11 mouse cellular contexts compared by ENCODE assay signal in the genomic region with DNA sequence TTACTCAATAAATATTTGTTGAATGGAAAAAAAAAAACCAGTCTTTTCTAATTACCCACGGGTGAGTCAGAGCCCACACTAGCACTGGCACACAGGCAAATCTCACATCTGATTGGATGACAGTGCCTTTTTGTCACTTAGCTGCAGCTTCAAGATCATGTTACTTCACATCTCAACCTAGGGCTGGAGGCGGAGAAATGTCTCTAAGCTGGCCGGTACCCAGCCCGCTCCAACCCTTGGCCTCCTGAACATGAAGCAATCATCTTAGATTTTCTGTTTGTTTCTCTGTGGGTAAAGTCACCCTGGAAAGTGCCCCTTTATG.
DNase-seq lines count a peak whose midpoint lies in the region; ATAC-seq and TF ChIP-seq lines count a peak whose summit lies in the region.
"Had no signal": no experiment of that assay in that cellular context is flagged by ENCODE, and none has a peak within 500 bp of the region (broad histone marks: within the 10 kb centered on the region; RNA-seq: fewer than 3 reads in every experiment).

No protein-coding gene starts in this region.

- 40% methylated on average over 4 of the region's 4 CpGs for WGBS in hindbrain, embryonic 10.5 days
- 34% methylated on average over 4 of the region's 4 CpGs for WGBS in hindbrain, postnatal 0 days

- no peak overlapping the region for H3K4me3 ChIP-seq in hindbrain, embryonic 10.5 days
- no peak overlapping the region for H3K4me3 ChIP-seq in hindbrain, postnatal 0 days (ENCODE audit: low read length)
- H3K4me3 ChIP-seq in E14TG2a.4 (replicated peaks; ENCODE audit: low read length): peak overlapping the region; percentile 49
- H3K4me3 ChIP-seq: layer of hippocampus, adult 2 months; limb, embryonic 15.5 days had no signal

- H3K9me3 ChIP-seq in hindbrain, embryonic 10.5 days: no peaks in the 10 kb centered on the region
- H3K9me3 ChIP-seq in hindbrain, postnatal 0 days (ENCODE audit: low read length): no peaks in the 10 kb centered on the region
- peaks cover 8% of the 10 kb centered on the region for H3K9me3 ChIP-seq in E14TG2a.4 (ENCODE audit: low read length)
- H3K9me3 ChIP-seq: limb, embryonic 15.5 days had no signal

- TF ChIP-seq CTCF in hindbrain, postnatal 0 days (IDR thresholded peaks at IDR 0.05; ENCODE audit: low read depth): no peak
- TF ChIP-seq CTCF in E14TG2a.4 (conservative IDR thresholded peaks at IDR 0.05; ENCODE audit: low read length): no peak

- no peak overlapping the region for H3K4me2 ChIP-seq in hindbrain, postnatal 0 days (ENCODE audit: low read depth, low read length)
- H3K4me2 ChIP-seq: limb, embryonic 15.5 days had no signal

- peaks cover 17% of the 10 kb centered on the region for H3K4me1 ChIP-seq in hindbrain, embryonic 10.5 days (replicated peaks)
- H3K4me1 ChIP-seq in hindbrain, postnatal 0 days (ENCODE audit: insufficient read depth, low read length): no peaks in the 10 kb centered on the region
- H3K4me1 ChIP-seq in E14TG2a.4 (replicated peaks; ENCODE audit: low read depth, low read length): peaks cover 75% of the 10 kb centered on the region

- peak overlapping the region; percentile 78; the same call in 1 of the 2 replicates for H3K27ac ChIP-seq in hindbrain, embryonic 10.5 days
- no peak overlapping the region for H3K27ac ChIP-seq in hindbrain, postnatal 0 days
- H3K27ac ChIP-seq: layer of hippocampus, adult 2 months; limb, embryonic 15.5 days had no signal

- no peaks in the 10 kb centered on the region for H3K27me3 ChIP-seq in hindbrain, embryonic 10.5 days (ENCODE audit: insufficient read depth, poor library complexity, severe bottlenecking)
- H3K27me3 ChIP-seq in hindbrain, postnatal 0 days (ENCODE audit: insufficient read depth, low read length): no peaks in the 10 kb centered on the region
- no peaks in the 10 kb centered on the region for H3K27me3 ChIP-seq in E14TG2a.4 (ENCODE audit: insufficient read depth, low read length)
- H3K27me3 ChIP-seq: limb, embryonic 15.5 days had no signal

- no peak for ATAC-seq in hindbrain, postnatal 0 days

- peaks cover 99% of the 10 kb centered on the region for H3K36me3 ChIP-seq in hindbrain, embryonic 10.5 days
- no peaks in the 10 kb centered on the region; the same call in 1 of the 2 replicates for H3K36me3 ChIP-seq in hindbrain, postnatal 0 days (ENCODE audit: insufficient read depth, low read length)
- peaks cover 87% of the 10 kb centered on the region for H3K36me3 ChIP-seq in E14TG2a.4 (ENCODE audit: insufficient read depth, low read length)

- intact Hi-C loops in left cerebral cortex, postnatal 25 days (cut with DNase I): no loop called here

- DNase-seq in hindbrain, embryonic 10.5 days (ENCODE audit: low spot score): no peak
- no peak for DNase-seq in hindbrain, postnatal 0 days (ENCODE audit: low spot score)
- DNase-seq in brain, adult 2 months (ENCODE audit: low read depth, low spot score): peak; percentile 26
- peak; percentile 57 for DNase-seq in lung, postnatal 14 days
- DNase-seq in left cerebral cortex, adult 8-10 months (ENCODE audit: low spot score in 2 of 2): no peak
- no peak for DNase-seq in left cerebral cortex, postnatal 25 days (ENCODE audit: low spot score in 2 of 2)
- DNase-seq in embryo, embryonic 10 days (ENCODE audit: low spot score): no peak
- DNase-seq: gastrocnemius, postnatal 36 days had no signal

- no peak overlapping the region for H3K9ac ChIP-seq in hindbrain, postnatal 0 days (replicated peaks; ENCODE audit: low read length)
- H3K9ac ChIP-seq: limb, embryonic 15.5 days had no signal

Comparison
In these comparisons a context has a peak if more than half of its experiments do, and no peak if none do; other contexts are left out.
1. DNase-seq: peak in brain, adult 2 months (single experiment) and lung, postnatal 14 days (single experiment); none in hindbrain, embryonic 10.5 days (single experiment), hindbrain, postnatal 0 days (single experiment), left cerebral cortex, adult 8-10 months (0 of 2), left cerebral cortex, postnatal 25 days (0 of 2) and embryo, embryonic 10 days (single experiment).